Mouse (Mus musculus) intestine, embryonic 14.5 days (tissue): ENCODE measurements at regions not wholly inside any gene's neighbourhood (a gene's known extent, or its start where the extent isn't known, plus 50 kb on each side); places are given as distances from the start of the nearest gene placed in this dataset.

Source experiments
- ATAC-seq: fragments of 200-750 bp; cut with Nextera tagmentation; replicated peaks from 2 replicates; pipeline ENCODE4 v1.8.0; 2017; ENCODE audit warnings: low read depth, moderate number of reproducible peaks, moderate TSS enrichment, moderate library complexity; ENCODE audit not compliant: low FRiP score, low TSS enrichment
- DNase-seq: peaks from one replicate; pipeline ENCODE4 v3.0.0-alpha.2; 2018; ENCODE audit warnings: low spot score
- H3K27ac ChIP-seq: fragments of 300-500 bp; sonication (generic); 2 replicates; pipeline ENCODE4 v1.5.1; 2014; ENCODE audit warnings: low read depth, mild to moderate bottlenecking, control low read depth
- H3K27me3 ChIP-seq: fragments of 300-500 bp; sonication (generic); replicated peaks from 2 replicates; pipeline ENCODE4 v1.6.1; 2014; ENCODE audit warnings: low read length, control low read depth; ENCODE audit not compliant: control insufficient read depth, insufficient read depth
- H3K36me3 ChIP-seq: fragments of 300-500 bp; sonication (generic); 2 replicates; pipeline ENCODE4 v1.6.1; 2014; ENCODE audit warnings: low read length, control low read depth; ENCODE audit not compliant: control insufficient read depth, insufficient read depth
- H3K4me1 ChIP-seq: fragments of 300-500 bp; sonication (generic); replicated peaks from 2 replicates; pipeline ENCODE4 v1.6.1; 2014; ENCODE audit warnings: low read length, control low read depth, mixed read lengths; ENCODE audit not compliant: control insufficient read depth, insufficient read depth
- H3K4me2 ChIP-seq: fragments of 300-500 bp; sonication (generic); 2 replicates; pipeline ENCODE4 v1.6.1; 2014; ENCODE audit warnings: low read length
- H3K4me3 ChIP-seq: fragments of 300-500 bp; sonication (generic); 2 replicates; pipeline ENCODE4 v1.5.1; 2014; ENCODE audit warnings: low read depth, low read length, control low read depth, mixed read lengths
- H3K9ac ChIP-seq: fragments of 300-500 bp; sonication (generic); 2 replicates; pipeline ENCODE4 v1.6.1; 2014; ENCODE audit warnings: mild to moderate bottlenecking, low read length
- H3K9me3 ChIP-seq: fragments of 300-500 bp; sonication (generic); 2 replicates; pipeline ENCODE4 v1.6.1; 2016; ENCODE audit warnings: low read length, control low read depth; ENCODE audit not compliant: control insufficient read depth
- WGBS: fragments of 180-500 bp; shearing (Covaris S2); extraction: QIAGEN DNeasy Blood & Tissue Kit; methylation state at CpG from one replicate; pipeline ENCODE4 v1.1.7; 2014; 5-methylcytosine and 5-hydroxymethylcytosine counted together

DNA sequence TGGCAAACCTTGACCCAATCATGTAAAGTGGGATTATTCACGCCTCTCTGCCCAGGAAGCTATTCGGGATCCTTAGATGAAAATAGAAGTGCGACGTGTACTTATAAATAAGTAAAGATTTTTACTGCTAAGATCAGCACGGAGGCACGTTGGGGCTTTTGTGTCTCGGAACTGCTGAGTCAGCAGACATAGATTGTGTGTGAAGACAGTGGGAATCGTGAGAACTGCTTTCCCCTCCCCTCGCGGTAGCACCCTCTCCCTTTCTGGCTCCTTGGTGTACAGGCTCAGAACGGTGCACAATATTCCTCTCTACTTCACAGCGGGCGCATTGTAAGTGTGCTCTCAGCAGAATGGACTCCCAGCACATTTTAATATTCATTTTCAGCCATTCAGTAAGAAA lies 138.7 kb downstream of the Nhlrc3 start:
- 82% methylated on average over 13 of the region's 13 CpGs for WGBS
- Histone ChIP-seq H3K27me3 (no peaks in the 10 kb centered on the region), H3K4me1 (no peaks in the 10 kb centered on the region), H3K4me2 (no peak overlapping the region), H3K9ac (no peak overlapping the region), H3K4me3 (no peak overlapping the region), H3K36me3 (no peaks in the 10 kb centered on the region), H3K27ac (no peak overlapping the region), H3K9me3 (no peaks in the 10 kb centered on the region)
- no peak for DNase-seq
- no peak for ATAC-seq

DNA sequence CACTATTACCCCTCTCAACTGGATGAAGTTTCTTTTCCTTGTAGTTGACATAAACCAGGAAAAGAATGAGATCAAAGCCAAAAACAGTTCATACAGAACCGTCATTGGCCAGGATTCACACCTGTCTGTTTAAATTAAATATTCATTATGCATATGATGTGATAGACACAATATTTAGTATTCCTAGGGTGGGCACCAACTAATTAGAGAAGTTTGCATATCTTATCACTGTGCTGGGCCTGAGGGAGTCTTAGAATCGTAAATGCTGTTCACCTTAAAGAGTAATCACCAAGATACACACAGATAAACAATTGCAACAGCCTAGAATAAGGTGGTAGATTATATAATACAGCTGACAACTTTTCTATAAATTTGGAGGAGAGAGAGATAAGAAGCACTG lies 147.7 kb downstream of the Nhlrc3 start:
- Histone ChIP-seq H3K36me3 (no peaks in the 10 kb centered on the region), H3K27me3 (no peaks in the 10 kb centered on the region), H3K4me3 (no peak overlapping the region), H3K4me2 (no peak overlapping the region), H3K4me1 (no peaks in the 10 kb centered on the region), H3K9me3 (no peaks in the 10 kb centered on the region), H3K27ac (no peak overlapping the region), H3K9ac (no peak overlapping the region)
- ATAC-seq (no peak), DNase-seq (no peak)
- 71% methylated on average over 2 of the region's 2 CpGs for WGBS
